ENCODE assay signal across 8 mouse cellular contexts in the genomic region with DNA sequence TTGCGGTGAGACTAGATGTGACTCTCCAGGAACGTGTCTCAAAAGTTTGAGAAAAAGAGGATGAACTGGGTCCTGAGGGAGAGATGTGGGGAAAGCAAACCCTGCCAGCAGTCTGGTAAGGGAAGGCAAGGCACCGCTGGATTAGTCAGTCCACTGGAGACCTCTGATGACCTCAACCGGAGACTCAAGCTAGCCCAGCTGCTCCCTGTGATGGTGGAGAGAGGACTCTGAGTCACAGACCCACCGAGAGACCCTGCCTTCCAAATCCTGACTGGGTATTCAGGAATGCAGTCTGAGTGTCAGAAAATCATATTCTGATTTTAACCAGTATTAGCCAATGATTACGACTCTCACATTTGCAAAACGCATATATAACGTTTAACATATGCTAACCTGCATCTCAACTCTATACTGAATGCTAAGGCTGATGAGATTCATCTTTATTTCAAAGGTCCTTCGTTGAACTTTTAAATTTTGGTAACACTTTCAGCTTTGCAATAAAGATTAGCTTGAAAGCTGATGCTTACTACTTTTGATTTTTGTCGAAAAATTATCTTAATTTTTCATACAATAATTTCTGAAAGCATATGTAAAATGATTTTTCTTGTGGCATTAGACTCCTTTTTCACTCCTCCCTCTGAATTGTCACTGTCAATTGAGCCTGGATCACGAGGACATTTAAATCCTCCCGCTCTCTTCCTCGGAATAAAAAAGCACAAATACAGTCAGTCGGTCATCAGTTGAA. TPM values are rescaled to one million over a fixed set of nuclear protein-coding genes. Genes with fewer than 3 reads are reported as not detected.
DNase-seq lines count a peak whose midpoint lies in the region; ATAC-seq and TF ChIP-seq lines count a peak whose summit lies in the region.

No protein-coding gene starts in this region.

- no peaks in the 10 kb centered on the region for H3K36me3 ChIP-seq in lung, embryonic 14.5 days (ENCODE audit: insufficient read depth)
- H3K36me3 ChIP-seq in limb, embryonic 12.5 days = no peaks in the 10 kb centered on the region
- no peaks in the 10 kb centered on the region for H3K36me3 ChIP-seq in stomach, embryonic 14.5 days (ENCODE audit: control insufficient read depth, insufficient read depth, low read length)

- DNase-seq in lung, embryonic 14.5 days = no peak
- DNase-seq in lung, postnatal 14 days = no peak
- DNase-seq in cerebellum, adult 11-12 months = no peak
- no peak for DNase-seq in adrenal gland, adult 18-20 months (ENCODE audit: low spot score in 2 of 2)
- no peak for DNase-seq in kidney, postnatal 14 days

- 31% methylated on average over 14 of the region's 14 CpGs for WGBS in lung, embryonic 14.5 days
- WGBS in limb, embryonic 12.5 days = 39% methylated on average over 14 of the region's 14 CpGs
- WGBS in stomach, embryonic 14.5 days = 30% methylated on average over 14 of the region's 14 CpGs

- no peak for TF ChIP-seq POLR2A in embryonic fibroblast, embryonic 13.5 days (IDR thresholded peaks at IDR 0.05; ENCODE audit: low read depth, low read length)

- no peaks in the 10 kb centered on the region for H3K9me3 ChIP-seq in lung, embryonic 14.5 days (ENCODE audit: low read depth, low read length)
- H3K9me3 ChIP-seq in limb, embryonic 12.5 days = no peaks in the 10 kb centered on the region
- no peaks in the 10 kb centered on the region for H3K9me3 ChIP-seq in stomach, embryonic 14.5 days (ENCODE audit: control insufficient read depth, low read depth, low read length)

- H3K9ac ChIP-seq in lung, embryonic 14.5 days = peak overlapping the region; percentile 32; the same call in 1 of the 2 replicates
- no peak overlapping the region for H3K9ac ChIP-seq in limb, embryonic 12.5 days (replicated peaks)
- no peak overlapping the region for H3K9ac ChIP-seq in stomach, embryonic 14.5 days (replicated peaks; ENCODE audit: low read depth, low read length)

- H3K4me1 ChIP-seq in lung, embryonic 14.5 days (ENCODE audit: insufficient read depth) = no peaks in the 10 kb centered on the region
- H3K4me1 ChIP-seq in embryonic fibroblast, embryonic 13.5 days (ENCODE audit: control insufficient read depth, insufficient read depth, low read length) = 0 out of 2 replicates have a peak, but pooled peaks cover 3% of the 10 kb centered on the region
- peaks cover 8% of the 10 kb centered on the region; the same call in 1 of the 2 replicates for H3K4me1 ChIP-seq in limb, embryonic 12.5 days (replicated peaks)
- 0 out of 2 replicates have a peak, but pooled peaks cover 10% of the 10 kb centered on the region for H3K4me1 ChIP-seq in stomach, embryonic 14.5 days (ENCODE audit: control insufficient read depth, insufficient read depth, low read length)

- TF ChIP-seq CTCF in lung, embryonic 14.5 days (IDR thresholded peaks at IDR 0.05; ENCODE audit: low read depth) = no peak
- TF ChIP-seq CTCF in embryonic fibroblast, embryonic 13.5 days (IDR thresholded peaks at IDR 0.05; ENCODE audit: borderline replicate concordance, insufficient read depth, low read length) = no peak

- peaks cover 11% of the 10 kb centered on the region; the same call in 1 of the 2 replicates for H3K27me3 ChIP-seq in lung, embryonic 14.5 days (ENCODE audit: insufficient read depth, low read length)
- peaks cover 19% of the 10 kb centered on the region for H3K27me3 ChIP-seq in limb, embryonic 12.5 days
- H3K27me3 ChIP-seq in stomach, embryonic 14.5 days (ENCODE audit: control insufficient read depth, insufficient read depth, low read length) = no peaks in the 10 kb centered on the region

- no peak overlapping the region for H3K27ac ChIP-seq in lung, embryonic 14.5 days (ENCODE audit: low read depth)
- H3K27ac ChIP-seq in embryonic fibroblast, embryonic 13.5 days (ENCODE audit: insufficient read depth, low read length) = peak overlapping the region; percentile 86
- no peak overlapping the region for H3K27ac ChIP-seq in limb, embryonic 12.5 days
- no peak overlapping the region for H3K27ac ChIP-seq in stomach, embryonic 14.5 days (ENCODE audit: low read length)

- no peak for ATAC-seq in lung, embryonic 14.5 days (ENCODE audit: insufficient read depth)
- no peak for ATAC-seq in limb, embryonic 12.5 days (ENCODE audit: insufficient number of reproducible peaks, insufficient read depth, low FRiP score, low TSS enrichment, low read depth)
- ATAC-seq in stomach, embryonic 14.5 days (ENCODE audit: insufficient number of reproducible peaks, insufficient read depth, low FRiP score, low read depth) = no peak

- peak overlapping the region; percentile 79 for H3K4me2 ChIP-seq in lung, embryonic 14.5 days
- peak overlapping the region; percentile 68 for H3K4me2 ChIP-seq in limb, embryonic 12.5 days
- peak overlapping the region; percentile 74 for H3K4me2 ChIP-seq in stomach, embryonic 14.5 days (replicated peaks; ENCODE audit: low read depth, low read length)

- peak overlapping the region; percentile 40 for H3K4me3 ChIP-seq in lung, embryonic 14.5 days (ENCODE audit: low read depth, low read length)
- peak overlapping the region; percentile 53 for H3K4me3 ChIP-seq in embryonic fibroblast, embryonic 13.5 days (ENCODE audit: insufficient read depth, low read length)
- peak overlapping the region; percentile 43 for H3K4me3 ChIP-seq in limb, embryonic 12.5 days (replicated peaks)
- H3K4me3 ChIP-seq in stomach, embryonic 14.5 days (ENCODE audit: low read depth, low read length) = peak overlapping the region; percentile 34

RNA-seq across cellular contexts. Expression of gene Trim7, which starts 3.0 kb away (rescaled TPM):
- polyA plus RNA-seq in lung, embryonic 14.5 days (2014; fragmentation: Nextera tagmentation; extraction: Ambion mirVana) = 0.55 and 1.4 TPM in 2 replicates
- 16.0 and 19.1 TPM in 2 replicates for polyA plus RNA-seq in embryonic fibroblast, embryonic 13.5 days (2011; ENCODE audit: insufficient read length, low read depth, missing spikeins)
- 0.34 and 1.3 TPM in 2 replicates for polyA plus RNA-seq in limb, embryonic 12.5 days (2016; fragmentation: Nextera tagmentation; extraction: Ambion mirVana)
- 1.4 and 2.1 TPM in 2 replicates for polyA plus RNA-seq in stomach, embryonic 14.5 days (2014; fragmentation: Nextera tagmentation; extraction: Ambion mirVana)
- 1 to 10 TPM; 3.6 to 9.8 TPM for total RNA-seq in adrenal gland, adult 18-20 months (2021)

RNA-seq across cellular contexts. Expression of gene Gm12184, which starts 3.5 kb away (rescaled TPM):
- 11.3 and 11.8 TPM in 2 replicates for polyA plus RNA-seq in lung, embryonic 14.5 days (2014; fragmentation: Nextera tagmentation; extraction: Ambion mirVana)
- polyA plus RNA-seq in embryonic fibroblast, embryonic 13.5 days (2011; ENCODE audit: insufficient read length, low read depth, missing spikeins) = 40.5 and 61.2 TPM in 2 replicates
- polyA plus RNA-seq in limb, embryonic 12.5 days (2016; fragmentation: Nextera tagmentation; extraction: Ambion mirVana) = 4.2 and 13.6 TPM in 2 replicates
- 4.5 and 4.9 TPM in 2 replicates for polyA plus RNA-seq in stomach, embryonic 14.5 days (2014; fragmentation: Nextera tagmentation; extraction: Ambion mirVana)
- 1 to 10 TPM in 1 of 2 experiments, under 1 TPM in 1; 0.76 to 3.1 TPM for total RNA-seq in adrenal gland, adult 18-20 months (2021)

RNA-seq across cellular contexts. Expression of gene Trim41, which starts 5.8 kb away (rescaled TPM):
- polyA plus RNA-seq in lung, embryonic 14.5 days (2014; fragmentation: Nextera tagmentation; extraction: Ambion mirVana) = 4.5 and 4.6 TPM in 2 replicates
- polyA plus RNA-seq in embryonic fibroblast, embryonic 13.5 days (2011; ENCODE audit: insufficient read length, low read depth, missing spikeins) = 27.2 and 40.7 TPM in 2 replicates
- polyA plus RNA-seq in limb, embryonic 12.5 days (2016; fragmentation: Nextera tagmentation; extraction: Ambion mirVana) = 6.0 and 7.3 TPM in 2 replicates
- polyA plus RNA-seq in stomach, embryonic 14.5 days (2014; fragmentation: Nextera tagmentation; extraction: Ambion mirVana) = 5.8 and 6.2 TPM in 2 replicates
- total RNA-seq in adrenal gland, adult 18-20 months (2021) = 10 to 100 TPM; 45.9 to 48.9 TPM

RNA-seq across cellular contexts. Expression of gene Rack1, which starts 22.8 kb away (rescaled TPM):
- 935 and 940 TPM in 2 replicates for polyA plus RNA-seq in lung, embryonic 14.5 days (2014; fragmentation: Nextera tagmentation; extraction: Ambion mirVana)
- 1,745 and 1,759 TPM in 2 replicates for polyA plus RNA-seq in embryonic fibroblast, embryonic 13.5 days (2011; ENCODE audit: insufficient read length, low read depth, missing spikeins)
- 646 and 685 TPM in 2 replicates for polyA plus RNA-seq in limb, embryonic 12.5 days (2016; fragmentation: Nextera tagmentation; extraction: Ambion mirVana)
- 984 TPM in 2 replicates for polyA plus RNA-seq in stomach, embryonic 14.5 days (2014; fragmentation: Nextera tagmentation; extraction: Ambion mirVana)
- 100 to 1,000 TPM; 582 to 604 TPM for total RNA-seq in adrenal gland, adult 18-20 months (2021)

RNA-seq across cellular contexts. Expression of gene Irgm1, which starts 48.5 kb away (rescaled TPM):
- polyA plus RNA-seq in lung, embryonic 14.5 days (2014; fragmentation: Nextera tagmentation; extraction: Ambion mirVana) = 6.7 and 7.6 TPM in 2 replicates
- polyA plus RNA-seq in embryonic fibroblast, embryonic 13.5 days (2011; ENCODE audit: insufficient read length, low read depth, missing spikeins) = 36.5 and 61.8 TPM in 2 replicates
- 2.2 and 2.9 TPM in 2 replicates for polyA plus RNA-seq in limb, embryonic 12.5 days (2016; fragmentation: Nextera tagmentation; extraction: Ambion mirVana)
- 12.9 and 13.2 TPM in 2 replicates for polyA plus RNA-seq in stomach, embryonic 14.5 days (2014; fragmentation: Nextera tagmentation; extraction: Ambion mirVana)
- 10 to 100 TPM; 16.6 to 27.6 TPM for total RNA-seq in adrenal gland, adult 18-20 months (2021)
